Mouse (Mus musculus) thymus, adult 2 months (tissue): ENCODE data around the gene Sun2.

Experiments used
- CTCF ChIP-seq: fragments of 200-500 bp; IDR thresholded peaks from 2 replicates; pipeline ENCODE4 v1.5.1; 2012; ENCODE audit warnings: mild to moderate bottlenecking, control low read depth, low read length, moderate library complexity, borderline replicate concordance; ENCODE audit not compliant: control insufficient read depth, poor library complexity, insufficient read depth; ENCODE audit errors: extremely low read depth
- POLR2A ChIP-seq: fragments of 200-500 bp; IDR thresholded peaks from 2 replicates; pipeline ENCODE4 v1.6.1; 2012; ENCODE audit warnings: mild to moderate bottlenecking, low read length, control low read depth, moderate library complexity; ENCODE audit not compliant: control insufficient read depth, poor library complexity, insufficient read depth; ENCODE audit errors: extremely low read depth

GRCm38 (mm10) chr15:79747998-79748397 is 5.7 kb upstream of the Sun2 start:
- TF ChIP-seq POLR2A (no peak), CTCF (0 out of 2 replicates have a peak, but pooled peaks have one; percentile 13)
